Mouse (Mus musculus) intestine, postnatal 0 days (tissue): Measurements from ENCODE around the gene Wfdc3. TPM values are rescaled to one million over a fixed set of nuclear protein-coding genes. Genes with fewer than 3 reads are reported as not detected.

Experiments
- ATAC-seq: fragments of 200-750 bp; cut with Nextera tagmentation; 2 replicates; pipeline ENCODE4 v1.8.0; 2017; ENCODE audit warnings: mild to moderate bottlenecking, moderate TSS enrichment, moderate library complexity
- H3K27ac ChIP-seq: fragments of 300-500 bp; sonication (generic); 2 replicates; pipeline ENCODE4 v1.5.1; 2014; ENCODE audit warnings: mild to moderate bottlenecking, low read depth, low read length, moderate library complexity
- H3K27me3 ChIP-seq: fragments of 300-500 bp; sonication (generic); replicated peaks from 2 replicates; pipeline ENCODE4 v1.6.1; 2014; ENCODE audit warnings: low read length, mixed read lengths; ENCODE audit not compliant: control insufficient read depth, insufficient read depth
- H3K36me3 ChIP-seq: fragments of 300-500 bp; sonication (generic); 2 replicates; pipeline ENCODE4 v1.6.1; 2014; ENCODE audit warnings: mild to moderate bottlenecking, moderate library complexity; ENCODE audit not compliant: control insufficient read depth, insufficient read depth
- H3K4me1 ChIP-seq: fragments of 300-500 bp; sonication (generic); replicated peaks from 2 replicates; pipeline ENCODE4 v1.6.1; 2014; ENCODE audit warnings: antibody characterized with exemption, low read length, mixed read lengths; ENCODE audit not compliant: control insufficient read depth, insufficient read depth
- H3K4me2 ChIP-seq: fragments of 300-500 bp; sonication (generic); replicated peaks from 2 replicates; pipeline ENCODE4 v1.6.1; 2014; ENCODE audit warnings: low read depth, mild to moderate bottlenecking, moderate library complexity
- H3K4me3 ChIP-seq: fragments of 300-500 bp; sonication (generic); 2 replicates; pipeline ENCODE4 v1.5.1; 2014; ENCODE audit warnings: low read depth, low read length
- H3K9ac ChIP-seq: fragments of 300-500 bp; sonication (generic); 2 replicates; pipeline ENCODE4 v1.6.1; 2014; ENCODE audit warnings: mild to moderate bottlenecking, low read depth, low read length
- H3K9me3 ChIP-seq: fragments of 300-500 bp; sonication (generic); 2 replicates; pipeline ENCODE4 v1.6.1; 2016; ENCODE audit warnings: mixed run types; ENCODE audit not compliant: control insufficient read depth
- CTCF ChIP-seq: sonication (generic); IDR thresholded peaks from 2 replicates; pipeline ENCODE4 v1.5.1; 2016; ENCODE audit warnings: low read depth, mild to moderate bottlenecking, control low read depth, antibody characterized with exemption, moderate library complexity
- WGBS: fragments of 180-500 bp; shearing (Covaris S2); extraction: QIAGEN DNeasy Blood & Tissue Kit; methylation state at CpG from one replicate; pipeline ENCODE4 v1.1.7; 2014; 5-methylcytosine and 5-hydroxymethylcytosine counted together
- polyA plus RNA-seq: library from polyadenylated mRNA; unstranded; fragments of >200 nt; fragmentation: Nextera tagmentation; extraction: Ambion mirVana; gene quantifications from 2 replicates; pipeline ENCODE4 v1.2.1, GENCODE M21; 2015

Wfdc3 gene
- polyA plus RNA-seq, 1 experiment from 2014 or later: 0.85 TPM

- Histone ChIP-seq H3K4me2 (no peak overlapping the region), H3K4me1 (no peaks in the 10 kb centered on the region), H3K27ac (no peak overlapping the region), H3K36me3 (no peaks in the 10 kb centered on the region), H3K9ac (no peak overlapping the region), H3K27me3 (no peaks in the 10 kb centered on the region), H3K9me3 (no peaks in the 10 kb centered on the region), H3K4me3 (no peak overlapping the region)
- TF ChIP-seq CTCF: no peak
- no peak for ATAC-seq
- WGBS: 44% methylated on average over 5 of the region's 5 CpGs
These were observed 44.8 kb downstream of the Wfdc3 start for GRCm38 (mm10) chr2:164700959-164701358.

GRCm38 (mm10) chr2:164698201-164698600 is 47.5 kb downstream of the Wfdc3 start, which contains the start of gene Spint4:
Gene Spint4, plus strand, starts transcription at chr2:164698501.
- 0 out of 2 replicates have a peak, but pooled peaks cover 4% of the 10 kb centered on the region for H3K27me3 ChIP-seq
- H3K9me3 ChIP-seq: no peaks in the 10 kb centered on the region
- no peak within 1 kb of the TSS for H3K9ac ChIP-seq
- no peak within 1 kb of the TSS for H3K27ac ChIP-seq
- H3K4me1 ChIP-seq: no peaks in the 10 kb centered on the region
- no peaks in the 10 kb centered on the region for H3K36me3 ChIP-seq
- 86% methylated on average over 4 of the region's 4 CpGs for WGBS
- H3K4me2 ChIP-seq: no peak within 1 kb of the TSS
- ATAC-seq: no peak
- no peak within 1 kb of the TSS for H3K4me3 ChIP-seq
- TF ChIP-seq CTCF: no peak

GRCm38 (mm10) chr2:164684807-164685206 is 60.9 kb downstream of the Wfdc3 start, which contains the start of gene Wfdc13:
Gene Wfdc13, plus strand, starts transcription at chr2:164685107.
- 55% methylated on average over 3 of the region's 3 CpGs for WGBS
- no peak for TF ChIP-seq CTCF
- no peak for ATAC-seq
- H3K4me3 ChIP-seq: no peak within 1 kb of the TSS
- H3K27ac ChIP-seq: no peak within 1 kb of the TSS
- H3K4me2 ChIP-seq: no peak within 1 kb of the TSS
- H3K4me1 ChIP-seq: no peaks in the 10 kb centered on the region
- H3K36me3 ChIP-seq: no peaks in the 10 kb centered on the region
- no peak within 1 kb of the TSS for H3K9ac ChIP-seq
- no peaks in the 10 kb centered on the region for H3K9me3 ChIP-seq
- H3K27me3 ChIP-seq: no peaks in the 10 kb centered on the region

Other genes starting within 250 kb of the Wfdc3 start
- gene Pigt, start 248.4 kb downstream of the Wfdc3 start, polyA plus RNA-seq: 75.8 and 83.0 TPM in 2 replicates
- 6.5 and 11.9 TPM in 2 replicates for gene Wfdc2, start 183.5 kb downstream of the Wfdc3 start, polyA plus RNA-seq
- gene Spint3, start 172.5 kb downstream of the Wfdc3 start, polyA plus RNA-seq: not detected in 2 replicates
- gene Wfdc6a, start 160.5 kb downstream of the Wfdc3 start, polyA plus RNA-seq: 0.14 TPM in 1 of 2 replicates, not detected in the other
- gene Eppin, start 152.3 kb downstream of the Wfdc3 start, polyA plus RNA-seq: not detected in 2 replicates
- not detected in 2 replicates for gene Wfdc6b, start 132.4 kb downstream of the Wfdc3 start, polyA plus RNA-seq
- not detected in 2 replicates for gene Wfdc8, start 132.3 kb downstream of the Wfdc3 start, polyA plus RNA-seq
- gene Wfdc16, start 107.1 kb downstream of the Wfdc3 start, polyA plus RNA-seq: not detected in 2 replicates
- not detected in 2 replicates for gene Wfdc10, start 89.9 kb downstream of the Wfdc3 start, polyA plus RNA-seq
- gene Wfdc9, start 89.3 kb downstream of the Wfdc3 start, polyA plus RNA-seq: not detected in 2 replicates
- not detected in 2 replicates for gene Wfdc11, start 71.8 kb downstream of the Wfdc3 start, polyA plus RNA-seq
- 0.14 and 0.18 TPM in 2 replicates for gene Wfdc13, start 60.8 kb downstream of the Wfdc3 start, polyA plus RNA-seq
- gene Spint4, start 47.4 kb downstream of the Wfdc3 start, polyA plus RNA-seq: not detected in 2 replicates
- gene Spint5, start 30.6 kb downstream of the Wfdc3 start, polyA plus RNA-seq: not detected in 2 replicates
- gene Dnttip1, start 52 bp upstream of the Wfdc3 start, polyA plus RNA-seq: 39.4 and 43.3 TPM in 2 replicates
- gene Ube2c, start 24.0 kb upstream of the Wfdc3 start, polyA plus RNA-seq: 118 and 121 TPM in 2 replicates
- 0.51 and 0.73 TPM in 2 replicates for gene Tnnc2, start 34.0 kb upstream of the Wfdc3 start, polyA plus RNA-seq
- gene Snx21, start 39.9 kb upstream of the Wfdc3 start, polyA plus RNA-seq: 12.5 and 13.0 TPM in 2 replicates
- 52.5 and 54.4 TPM in 2 replicates for gene Acot8, start 59.0 kb upstream of the Wfdc3 start, polyA plus RNA-seq
- 3.7 and 4.2 TPM in 2 replicates for gene Zswim3, start 59.2 kb upstream of the Wfdc3 start, polyA plus RNA-seq
- gene Zswim1, start 76.8 kb upstream of the Wfdc3 start, polyA plus RNA-seq: 7.0 and 7.6 TPM in 2 replicates
- not detected in 2 replicates for gene Spata25, start 82.6 kb upstream of the Wfdc3 start, polyA plus RNA-seq
- gene Ctsa, start 86.9 kb upstream of the Wfdc3 start, polyA plus RNA-seq: 1,079 and 1,142 TPM in 2 replicates
- 4.6 and 5.7 TPM in 2 replicates for gene Neurl2, start 87.5 kb upstream of the Wfdc3 start, polyA plus RNA-seq
- gene Pltp, start 111.8 kb upstream of the Wfdc3 start, polyA plus RNA-seq: 14.5 and 16.2 TPM in 2 replicates
- gene Pcif1, start 133.4 kb upstream of the Wfdc3 start, polyA plus RNA-seq: 43.2 and 44.0 TPM in 2 replicates
- 3.6 and 3.8 TPM in 2 replicates for gene Zfp335, start 165.8 kb upstream of the Wfdc3 start, polyA plus RNA-seq
- gene Mmp9, start 194.8 kb upstream of the Wfdc3 start, polyA plus RNA-seq: 9.6 and 9.8 TPM in 2 replicates
- gene Slc12a5, start 214.9 kb upstream of the Wfdc3 start, polyA plus RNA-seq: 0.09 and 0.47 TPM in 2 replicates